Mouse (Mus musculus): ENCODE measurements around the gene Sema3g. TPM values are rescaled to one million over a fixed set of nuclear protein-coding genes. Genes with fewer than 3 reads are reported as not detected.

Gene Sema3g
- polyA plus RNA-seq, 1 experiment: not detected

GRCm38 (mm10) chr14:31194441-31194840 is 23.2 kb upstream of the Sema3g start:
- H3K4me1 ChIP-seq: peaks cover 69% of the 10 kb centered on the region
- no peaks in the 10 kb centered on the region for H3K9me3 ChIP-seq

GRCm38 (mm10) chr14:31194891-31195513 is 22.7 kb upstream of the Sema3g start:
- Histone ChIP-seq H3K36me3 (replicated peaks; ENCODE audit: low read length) (peaks cover 98% of the 10 kb centered on the region), H3K27me3 (replicated peaks) (no peaks in the 10 kb centered on the region), H3K4me1 (peaks cover 63% of the 10 kb centered on the region), H3K9me3 (no peaks in the 10 kb centered on the region), H3K4me3 (replicated peaks) (peak overlapping the region; percentile 72)
- TF ChIP-seq FLI1 (IDR thresholded peaks at IDR 0.05; ENCODE audit: low read length) (no peak), GATA1 (IDR thresholded peaks at IDR 0.05; ENCODE audit: borderline replicate concordance, low read length) (no peak)

More at GRCm38 (mm10) chr14:31194441-31194840, 23.2 kb upstream of the Sema3g start:
- Histone ChIP-seq H3K4me3 (replicated peaks) (no peak overlapping the region), H3K36me3 (replicated peaks; ENCODE audit: low read length) (peaks cover 98% of the 10 kb centered on the region), H3K27me3 (replicated peaks) (no peaks in the 10 kb centered on the region)
- TF ChIP-seq FLI1 (IDR thresholded peaks at IDR 0.05; ENCODE audit: low read length) (no peak), GATA1 (IDR thresholded peaks at IDR 0.05; ENCODE audit: borderline replicate concordance, low read length) (no peak)

GRCm38 (mm10) chr14:31195521-31195920 is 22.1 kb upstream of the Sema3g start:
- no peaks in the 10 kb centered on the region for H3K27me3 ChIP-seq (replicated peaks)
- peaks cover 98% of the 10 kb centered on the region for H3K36me3 ChIP-seq (replicated peaks; ENCODE audit: low read length)
- TF ChIP-seq GATA1 (IDR thresholded peaks at IDR 0.05; ENCODE audit: borderline replicate concordance, low read length) (no peak), FLI1 (IDR thresholded peaks at IDR 0.05; ENCODE audit: low read length) (no peak)
- no peak overlapping the region for H3K4me3 ChIP-seq (replicated peaks)
- H3K4me1 ChIP-seq: peaks cover 61% of the 10 kb centered on the region
- H3K9me3 ChIP-seq: no peaks in the 10 kb centered on the region

GRCm38 (mm10) chr14:31195968-31196367 is 21.7 kb upstream of the Sema3g start:
- Histone ChIP-seq H3K4me1 (peaks cover 61% of the 10 kb centered on the region), H3K36me3 (replicated peaks; ENCODE audit: low read length) (peaks cover 98% of the 10 kb centered on the region), H3K9me3 (no peaks in the 10 kb centered on the region), H3K27me3 (replicated peaks) (no peaks in the 10 kb centered on the region), H3K4me3 (replicated peaks) (no peak overlapping the region)
- TF ChIP-seq GATA1 (IDR thresholded peaks at IDR 0.05; ENCODE audit: borderline replicate concordance, low read length): no peak
- TF ChIP-seq FLI1 (IDR thresholded peaks at IDR 0.05; ENCODE audit: low read length): no peak

- Histone ChIP-seq H3K4me1 (peaks cover 62% of the 10 kb centered on the region), H3K4me3 (replicated peaks) (peak overlapping the region; percentile 80), H3K9me3 (no peaks in the 10 kb centered on the region), H3K36me3 (replicated peaks; ENCODE audit: low read length) (peaks cover 98% of the 10 kb centered on the region), H3K27me3 (replicated peaks) (no peaks in the 10 kb centered on the region)
- TF ChIP-seq GATA1 (IDR thresholded peaks at IDR 0.05; ENCODE audit: borderline replicate concordance, low read length): no peak
- TF ChIP-seq FLI1 (IDR thresholded peaks at IDR 0.05; ENCODE audit: low read length): no peak
Observed at GRCm38 (mm10) chr14:31197547-31198516, 19.8 kb upstream of the Sema3g start.

- H3K27me3 ChIP-seq (replicated peaks): no peaks in the 10 kb centered on the region
- no peak for TF ChIP-seq GATA1 (IDR thresholded peaks at IDR 0.05; ENCODE audit: borderline replicate concordance, low read length)
- TF ChIP-seq FLI1 (IDR thresholded peaks at IDR 0.05; ENCODE audit: low read length): no peak
- H3K36me3 ChIP-seq (replicated peaks; ENCODE audit: low read length): peaks cover 100% of the 10 kb centered on the region
- H3K4me1 ChIP-seq: peaks cover 67% of the 10 kb centered on the region
- no peak overlapping the region for H3K4me3 ChIP-seq (replicated peaks)
- no peaks in the 10 kb centered on the region for H3K9me3 ChIP-seq
Observed at GRCm38 (mm10) chr14:31199599-31199998, 18.1 kb upstream of the Sema3g start.

- Histone ChIP-seq H3K9me3 (no peaks in the 10 kb centered on the region), H3K4me1 (peaks cover 67% of the 10 kb centered on the region), H3K36me3 (replicated peaks; ENCODE audit: low read length) (peaks cover 100% of the 10 kb centered on the region), H3K4me3 (replicated peaks) (no peak overlapping the region), H3K27me3 (replicated peaks) (no peaks in the 10 kb centered on the region)
- TF ChIP-seq GATA1 (IDR thresholded peaks at IDR 0.05; ENCODE audit: borderline replicate concordance, low read length): no peak
- no peak for TF ChIP-seq FLI1 (IDR thresholded peaks at IDR 0.05; ENCODE audit: low read length)
Observed at GRCm38 (mm10) chr14:31200038-31200437, 17.6 kb upstream of the Sema3g start.

- H3K36me3 ChIP-seq (replicated peaks; ENCODE audit: low read length): peaks cover 54% of the 10 kb centered on the region
- no peak for TF ChIP-seq GATA1 (IDR thresholded peaks at IDR 0.05; ENCODE audit: borderline replicate concordance, low read length)
- no peak for TF ChIP-seq FLI1 (IDR thresholded peaks at IDR 0.05; ENCODE audit: low read length)
- H3K4me1 ChIP-seq: peaks cover 56% of the 10 kb centered on the region
Observed at GRCm38 (mm10) chr14:31204844-31205243, 12.8 kb upstream of the Sema3g start.

GRCm38 (mm10) chr14:31205244-31205561 is 12.5 kb upstream of the Sema3g start:
- TF ChIP-seq FLI1 (IDR thresholded peaks at IDR 0.05; ENCODE audit: low read length) (no peak), GATA1 (IDR thresholded peaks at IDR 0.05; ENCODE audit: borderline replicate concordance, low read length) (no peak)
- Histone ChIP-seq H3K4me3 (replicated peaks) (peak overlapping the region; percentile 99), H3K27me3 (replicated peaks) (peaks cover 13% of the 10 kb centered on the region), H3K36me3 (replicated peaks; ENCODE audit: low read length) (peaks cover 51% of the 10 kb centered on the region), H3K4me1 (peaks cover 56% of the 10 kb centered on the region), H3K9me3 (no peaks in the 10 kb centered on the region)

More at GRCm38 (mm10) chr14:31204844-31205243, 12.8 kb upstream of the Sema3g start:
- no peaks in the 10 kb centered on the region for H3K9me3 ChIP-seq
- peak overlapping the region; percentile 99 for H3K4me3 ChIP-seq (replicated peaks)
- peaks cover 11% of the 10 kb centered on the region for H3K27me3 ChIP-seq (replicated peaks)

All from megakaryocyte, embryonic 14.5 days (primary cell).